Mouse (Mus musculus) retina, adult 2 months (tissue): Measurements from ENCODE around the gene Fut1.

Source experiments
- DNase-seq: peaks from one replicate; pipeline ENCODE4 v3.0.0-alpha.2; 2012; ENCODE audit warnings: low read depth, low spot score

The Fut1 gene

DNA sequence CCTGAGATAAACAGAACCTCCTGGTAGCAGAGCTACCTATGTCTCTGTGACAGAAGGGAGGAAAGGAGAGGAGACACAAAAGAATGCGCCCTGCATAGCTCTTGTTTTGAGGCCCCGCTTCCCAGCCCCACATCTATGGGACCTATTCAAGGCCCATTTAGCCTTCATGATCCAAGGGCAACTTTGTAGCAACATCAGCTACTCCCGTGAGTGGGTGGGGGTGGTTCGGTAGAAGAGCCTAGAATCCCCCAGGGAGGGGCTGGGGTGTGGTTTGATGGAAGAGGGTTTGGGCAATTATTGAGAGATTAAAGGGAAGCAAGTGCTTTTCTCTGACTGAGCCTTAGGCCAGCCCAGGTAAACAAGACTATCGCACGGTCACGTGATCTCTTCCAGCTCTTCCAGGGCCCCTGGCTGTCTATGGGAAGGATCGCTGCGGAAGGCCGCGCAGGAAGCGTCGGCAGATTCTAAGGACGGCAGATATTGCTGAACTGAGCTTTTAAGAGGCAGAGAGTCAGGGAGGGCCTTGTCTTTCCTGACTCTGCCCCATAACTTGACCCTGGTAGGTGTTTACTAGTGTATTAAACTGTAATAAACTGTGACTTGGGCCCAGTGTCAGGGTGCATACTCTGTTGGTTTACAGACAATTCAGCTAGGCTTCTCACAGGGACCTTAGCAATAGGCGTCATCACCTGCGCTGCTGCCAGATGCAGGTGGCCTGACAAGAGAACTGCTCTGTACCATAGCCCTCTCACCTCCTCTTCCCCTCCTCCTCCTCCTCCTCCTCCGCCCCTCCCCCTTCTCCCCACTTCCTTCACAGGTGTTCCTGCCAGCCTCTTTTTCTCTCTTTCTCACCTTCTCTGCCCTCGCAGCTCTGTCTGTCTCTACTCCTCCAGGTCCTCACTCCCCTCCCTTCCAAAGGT, 17.9 kb upstream of the Fut1 start:
- no peak for DNase-seq

DNA sequence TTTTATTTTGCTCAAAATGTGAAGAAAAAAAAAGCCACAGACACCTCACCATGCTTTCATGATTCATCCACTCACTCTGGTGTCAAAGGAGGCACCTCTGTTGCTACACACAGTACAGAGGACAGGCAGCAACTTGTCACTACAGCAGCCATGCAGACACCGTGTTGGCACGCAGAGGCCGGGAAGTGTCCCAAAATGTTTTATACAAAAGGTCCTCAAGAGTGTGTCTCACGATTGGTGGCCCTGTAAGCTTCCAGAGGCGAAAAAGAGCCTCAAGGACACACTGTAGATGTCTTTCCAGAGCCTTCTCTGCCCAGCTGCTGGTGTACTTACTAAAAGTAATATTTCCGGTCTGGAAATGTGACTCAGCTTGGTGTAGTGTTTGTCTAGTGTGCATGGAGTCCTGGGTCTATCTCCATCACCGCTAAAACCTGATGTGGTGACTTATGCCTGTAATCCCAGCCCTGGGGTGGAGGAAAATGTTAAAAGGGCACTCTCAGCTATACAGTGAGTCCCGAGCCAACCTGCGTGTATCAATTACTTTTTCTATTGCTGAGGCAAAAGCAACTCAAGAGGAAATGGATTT, 11.3 kb upstream of the Fut1 start:
- DNase-seq: no peak

DNA sequence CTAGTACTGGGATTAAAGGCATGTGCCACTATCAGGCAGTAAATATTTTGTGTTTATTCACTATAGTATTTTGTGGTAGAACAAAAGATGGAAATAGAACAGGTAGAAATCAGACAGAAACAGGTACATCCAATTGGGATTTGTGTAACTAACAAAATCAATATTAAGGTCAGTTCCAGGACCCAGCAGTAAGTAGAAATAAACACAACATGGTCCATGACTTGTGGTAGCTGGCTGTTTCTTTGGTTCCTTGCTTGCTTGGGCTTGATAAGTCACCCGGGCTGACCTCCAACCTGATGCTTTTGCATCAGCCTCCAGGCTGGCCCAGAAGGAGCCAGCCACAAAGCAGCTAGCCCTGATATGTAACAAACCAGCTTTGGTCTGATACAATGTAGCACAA, 7.6 kb upstream of the Fut1 start:
- no peak for DNase-seq

DNA sequence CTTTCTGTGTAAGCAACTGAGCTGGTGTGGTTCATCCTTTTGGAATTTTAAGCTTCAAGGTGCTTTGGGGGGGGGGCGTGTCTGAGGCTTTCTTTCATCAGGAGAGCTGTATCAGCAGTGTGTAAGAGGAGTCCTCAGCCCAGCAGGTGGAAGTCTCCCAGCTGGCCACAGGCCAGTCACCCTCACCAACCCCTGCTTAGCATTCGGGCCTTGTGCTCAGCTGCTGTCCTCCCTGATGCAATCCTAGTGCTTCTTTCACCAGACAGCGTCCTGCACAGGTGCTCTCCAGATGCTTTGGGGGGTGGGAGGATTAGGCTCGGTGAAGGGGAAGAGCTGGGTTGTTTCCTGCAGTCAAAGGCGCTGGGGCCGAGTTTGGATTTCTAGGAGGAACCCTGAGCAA, 812 bp upstream of the Fut1 start:
- DNase-seq: no peak

DNA sequence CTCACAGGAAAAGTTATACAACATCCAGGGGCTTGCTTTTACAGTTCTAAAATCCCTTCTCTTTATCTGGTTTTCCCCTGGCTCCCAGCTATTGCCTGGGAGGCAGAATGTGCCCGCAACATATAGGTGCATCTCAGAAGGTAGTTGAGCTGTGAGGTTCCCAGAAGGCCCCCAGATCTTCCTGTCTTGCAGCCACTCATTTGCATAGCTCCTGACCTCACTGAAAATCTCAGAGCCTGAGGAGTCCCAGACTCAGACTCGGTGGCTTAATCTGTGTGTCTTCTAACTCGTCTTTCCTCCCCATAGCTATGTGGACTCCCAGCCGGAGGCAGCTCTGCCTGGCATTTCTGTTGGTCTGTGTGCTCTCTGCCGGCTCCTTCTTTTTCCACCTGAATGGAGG, 1.2 kb downstream of the Fut1 start:
- DNase-seq: no peak

DNA sequence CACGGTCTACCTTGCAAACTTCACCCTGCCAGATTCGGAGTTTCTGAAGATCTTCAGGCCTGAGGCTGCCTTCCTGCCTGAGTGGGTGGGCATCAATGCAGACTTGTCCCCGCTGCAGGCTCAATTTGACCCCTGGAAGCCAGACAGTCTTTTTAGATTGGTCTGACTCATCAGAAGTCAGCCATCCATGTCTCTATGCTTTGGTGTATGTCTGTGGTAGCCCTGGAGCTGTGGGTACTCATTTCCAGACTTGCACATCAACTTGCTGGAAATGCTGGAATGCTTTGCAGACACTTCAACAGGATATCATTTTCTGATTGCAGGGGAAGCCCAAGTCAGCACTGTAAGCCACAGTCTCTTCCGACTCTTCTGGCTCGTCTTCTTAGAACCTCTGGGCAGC, 2.5 kb downstream of the Fut1 start:
- no peak for DNase-seq

DNA sequence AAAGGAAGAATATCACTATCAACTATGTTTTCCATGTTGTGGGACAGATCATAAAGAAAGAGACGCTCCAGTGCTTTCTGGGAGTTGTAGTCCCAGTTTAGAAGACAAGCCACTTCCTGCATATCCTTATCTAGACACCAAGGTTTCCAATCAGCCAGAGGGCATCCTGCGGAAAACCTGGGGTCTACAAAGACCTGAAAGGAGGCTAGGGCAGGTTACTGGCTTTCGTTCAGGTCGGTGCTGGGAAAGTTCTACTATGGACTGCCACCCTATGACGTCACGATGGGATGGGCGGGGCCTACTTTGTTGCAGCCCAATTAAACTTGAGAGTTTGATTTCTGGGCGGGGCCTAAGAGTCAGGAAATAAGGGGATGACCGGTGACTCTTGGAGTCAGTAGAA, 4.4 kb downstream of the Fut1 start, which contains the start of gene Izumo1:
Izumo1 (plus strand) TSS at position 369 of the 400 bp plus-strand sequence.
- no peak for DNase-seq

DNA sequence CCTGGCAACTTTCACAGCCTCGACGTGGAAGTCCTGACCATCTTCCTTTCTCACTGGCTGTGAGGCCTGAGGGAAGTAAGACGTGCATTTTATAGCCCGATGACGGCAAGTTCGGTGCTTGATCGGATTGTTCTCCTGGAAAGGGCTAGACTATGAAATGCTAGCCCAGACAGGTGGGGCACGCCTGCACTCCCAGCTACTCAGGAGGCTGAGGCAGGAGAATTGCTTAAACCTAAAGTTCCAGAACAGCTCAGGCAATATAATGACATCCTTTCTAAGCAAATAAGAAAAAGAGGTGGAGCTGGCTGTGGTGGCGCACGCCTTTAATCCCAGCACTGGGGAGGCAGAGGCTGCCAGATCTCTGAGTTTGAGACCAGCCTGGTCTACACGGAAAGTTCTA, 6.4 kb downstream of the Fut1 start:
- no peak for DNase-seq

DNA sequence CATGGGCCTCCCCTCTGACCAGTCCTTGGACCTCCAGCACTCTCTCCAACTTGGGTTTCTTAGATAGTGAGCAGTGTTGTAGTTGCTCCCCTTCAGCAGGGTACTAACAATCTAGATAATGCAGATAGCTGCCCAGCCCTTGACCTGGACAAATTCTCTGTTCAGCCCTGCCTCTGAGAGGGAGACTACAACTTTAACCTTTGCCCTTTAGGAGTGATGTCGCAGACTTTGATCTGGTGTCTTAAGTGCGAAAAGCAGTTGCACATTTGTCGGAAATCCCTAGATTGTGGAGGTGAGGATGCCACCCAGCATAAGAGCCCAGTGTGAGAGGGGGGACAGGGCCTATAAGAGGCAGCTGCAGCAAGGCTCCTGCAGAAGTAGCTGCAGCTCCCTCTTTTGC, 7.6 kb downstream of the Fut1 start:
- no peak for DNase-seq

DNA sequence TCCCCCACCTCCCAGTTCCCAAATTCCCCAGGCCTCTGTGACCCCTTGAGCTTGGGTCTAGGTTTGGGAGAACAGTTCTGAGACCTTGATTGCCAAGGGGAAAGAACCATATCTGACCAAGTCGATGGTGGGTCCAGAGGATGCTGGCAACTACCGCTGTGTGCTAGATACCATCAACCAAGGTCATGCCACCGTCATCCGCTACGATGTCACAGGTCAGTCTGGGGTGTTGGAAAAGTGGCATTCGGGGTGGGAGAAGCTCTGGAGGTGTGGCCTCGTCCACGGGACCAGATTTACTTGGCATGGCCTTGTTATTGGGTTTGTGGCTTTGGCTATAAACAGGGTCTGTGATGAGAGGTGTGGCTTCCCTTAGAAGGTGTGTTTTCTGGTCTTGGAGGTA, 8.4 kb downstream of the Fut1 start:
- DNase-seq: no peak

DNA sequence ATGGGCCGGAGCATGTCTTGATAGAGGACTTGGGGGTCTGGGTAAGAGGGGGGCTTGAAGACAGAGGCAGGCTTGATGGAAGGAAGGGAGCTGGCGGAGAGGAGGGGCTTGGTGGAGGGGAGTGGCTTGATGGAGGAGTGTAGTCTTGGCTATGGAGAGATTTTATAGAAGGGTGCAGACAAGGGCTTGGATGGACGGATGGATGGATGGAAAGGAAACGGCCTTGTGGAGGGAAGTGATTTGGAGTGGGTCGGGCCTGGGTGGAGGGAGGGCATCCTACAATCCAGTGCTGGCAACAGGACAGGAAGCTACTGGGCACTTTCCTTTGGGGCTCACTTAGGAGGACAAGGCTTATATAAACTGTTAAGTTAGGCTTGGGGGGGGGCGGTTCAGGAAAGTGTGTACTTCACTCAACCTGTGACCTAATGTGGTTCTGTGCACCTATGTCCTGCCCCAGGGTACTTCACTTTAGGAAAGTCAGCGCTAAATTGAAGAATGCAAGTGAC, 9.5 kb downstream of the Fut1 start:
- DNase-seq: no peak

DNA sequence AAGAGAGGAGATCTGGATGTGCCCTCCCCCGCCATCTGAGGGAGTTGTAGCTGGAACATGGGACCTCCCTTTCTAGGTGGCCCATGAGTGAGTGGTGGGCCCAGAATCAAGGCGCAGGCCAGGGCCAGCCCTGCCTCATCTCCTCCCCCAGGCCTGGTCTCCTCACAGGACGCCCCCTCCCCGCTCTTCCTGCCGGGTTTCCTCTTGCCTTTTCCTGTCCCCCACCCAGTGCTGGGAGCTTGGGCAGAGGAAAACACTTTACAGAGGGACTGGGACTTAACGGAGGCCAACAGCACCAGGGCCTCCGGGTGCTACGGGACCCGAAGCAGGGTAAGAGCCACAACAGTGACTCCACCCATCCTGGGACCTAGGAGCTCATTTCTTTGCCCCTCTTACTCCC, 10.2 kb downstream of the Fut1 start, which contains the start of gene Rasip1:
Rasip1 (plus strand) TSS at position 228 of the 400 bp plus-strand sequence.
- DNase-seq: no peak

DNA sequence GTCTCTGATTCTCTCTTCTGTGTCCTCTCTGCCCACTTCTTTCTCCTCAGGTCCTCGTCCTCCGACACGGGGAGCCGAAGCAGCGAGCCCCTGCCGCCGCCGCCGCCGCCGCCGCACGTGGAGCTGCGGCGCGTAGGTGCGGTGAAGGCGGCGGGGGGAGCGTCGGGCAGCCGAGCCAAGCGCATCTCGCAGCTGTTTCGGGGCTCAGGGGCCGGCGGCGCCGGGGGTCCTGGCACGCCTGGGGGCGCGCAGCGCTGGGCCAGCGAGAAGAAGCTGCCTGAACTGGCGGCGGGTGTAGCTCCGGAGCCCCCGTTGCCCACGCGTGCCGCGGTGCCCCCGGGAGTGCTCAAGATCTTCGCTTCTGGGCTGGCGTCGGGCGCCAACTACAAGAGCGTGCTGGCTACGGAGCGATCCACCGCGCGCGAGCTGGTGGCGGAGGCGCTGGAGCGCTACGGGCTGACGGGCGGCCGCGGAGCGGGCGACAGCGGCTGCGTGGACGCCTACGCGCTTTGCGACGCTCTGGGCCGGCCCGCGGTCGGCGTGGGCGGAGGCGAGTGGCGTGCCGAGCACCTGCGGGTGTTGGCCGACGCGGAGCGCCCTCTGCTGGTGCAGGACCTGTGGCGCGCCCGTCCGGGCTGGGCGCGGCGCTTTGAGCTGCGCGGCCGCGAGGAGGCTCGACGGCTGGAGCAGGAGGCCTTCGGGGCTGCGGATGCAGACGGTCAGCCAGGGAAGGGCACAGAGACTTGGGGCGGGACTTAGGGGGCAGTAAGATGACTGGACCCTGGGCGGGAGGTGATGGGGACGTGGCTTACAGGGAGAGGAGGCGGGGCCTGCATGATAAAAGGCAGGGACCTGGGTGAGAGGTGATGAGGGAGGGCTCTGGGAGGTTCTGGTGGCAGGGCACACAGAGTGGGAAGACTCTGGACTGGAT, 11.5 kb downstream of the Fut1 start:
- DNase-seq: peak; percentile 77

DNA sequence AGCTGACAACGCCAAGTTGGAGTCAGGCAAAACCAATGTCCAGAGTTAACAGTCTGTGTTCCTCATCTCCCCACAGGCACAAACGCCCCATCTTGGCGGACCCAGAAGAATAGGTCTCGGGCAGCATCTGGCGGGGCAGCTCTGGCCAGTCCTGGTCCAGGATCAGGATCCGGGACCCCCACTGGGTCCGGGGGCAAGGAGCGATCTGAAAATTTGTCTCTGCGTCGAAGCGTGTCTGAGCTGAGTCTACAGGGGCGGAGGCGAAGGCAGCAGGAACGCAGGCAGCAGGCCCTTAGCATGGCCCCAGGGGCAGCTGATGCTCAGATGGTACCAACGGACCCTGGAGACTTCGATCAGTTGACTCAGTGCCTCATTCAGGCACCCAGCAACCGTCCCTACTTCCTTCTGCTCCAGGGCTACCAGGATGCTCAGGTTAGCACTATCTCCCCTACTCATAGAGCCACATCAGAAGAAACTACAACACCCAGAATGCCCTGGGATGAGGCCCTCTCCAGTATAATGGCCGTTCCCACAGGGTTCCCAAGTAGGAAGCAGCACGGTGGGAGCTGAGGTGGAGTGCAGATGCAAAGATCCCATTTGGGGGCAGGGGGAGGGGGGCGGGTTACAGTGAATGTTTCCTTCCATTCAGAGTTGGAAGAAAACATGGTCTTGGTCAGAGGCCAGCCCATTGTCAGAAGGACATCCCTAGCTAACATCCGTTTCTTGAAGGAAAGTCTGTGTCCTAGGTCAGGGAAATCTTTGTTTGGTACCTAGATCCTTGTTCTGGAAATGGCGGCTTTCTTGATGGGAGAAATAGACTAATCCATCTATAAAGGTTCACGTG, 13.2 kb downstream of the Fut1 start:
- DNase-seq: no peak

DNA sequence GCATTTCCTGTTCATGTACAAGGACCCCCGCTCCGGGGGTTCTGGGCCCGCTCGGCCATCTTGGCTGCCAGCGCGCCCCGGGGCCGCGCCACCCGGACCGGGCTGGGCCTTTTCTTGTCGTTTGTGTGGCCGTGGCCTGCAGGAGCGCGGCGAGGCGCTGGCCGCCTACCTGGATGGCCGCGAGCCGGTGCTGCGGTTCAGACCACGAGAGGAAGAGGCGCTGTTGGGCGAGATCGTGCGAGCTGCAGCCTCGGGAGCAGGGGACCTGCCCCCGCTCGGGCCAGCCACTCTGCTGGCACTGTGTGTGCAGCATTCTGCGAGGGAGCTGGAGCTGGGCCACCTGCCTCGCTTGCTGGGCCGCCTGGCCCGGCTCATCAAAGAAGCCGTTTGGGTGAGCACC, 15.4 kb downstream of the Fut1 start:
- no peak for DNase-seq

DNA sequence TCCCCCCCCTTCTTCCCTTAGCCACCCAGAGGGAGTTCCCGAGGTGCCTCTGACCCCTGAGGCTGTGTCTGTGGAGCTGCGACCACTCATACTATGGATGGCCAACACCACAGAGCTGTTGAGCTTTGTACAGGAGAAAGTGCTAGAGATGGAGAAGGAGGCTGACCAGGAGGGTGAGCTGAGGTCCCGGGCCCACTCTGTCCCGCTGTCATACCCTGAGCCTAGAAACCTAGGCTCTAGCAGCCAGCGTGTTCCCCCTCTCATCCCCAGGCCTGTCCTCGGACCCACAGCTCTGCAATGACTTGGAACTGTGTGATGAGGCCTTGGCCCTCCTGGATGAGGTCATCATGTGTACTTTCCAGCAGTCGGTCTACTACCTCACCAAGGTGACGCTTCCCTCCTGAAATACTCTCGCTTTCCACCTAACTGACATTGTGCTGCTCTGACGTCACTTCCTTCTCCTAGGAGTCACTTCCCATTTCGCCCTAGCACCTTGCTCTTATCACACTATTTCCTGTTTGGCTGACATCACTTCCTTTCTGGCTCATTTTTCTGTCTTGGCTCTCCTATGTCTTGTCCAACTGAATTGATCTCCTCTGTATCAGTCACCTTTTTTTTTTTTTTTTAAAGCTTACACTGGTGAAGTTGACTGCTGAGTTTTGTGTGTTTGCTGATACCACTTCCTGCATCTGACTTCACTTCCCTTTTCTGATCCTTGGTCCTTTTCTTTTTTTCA, 18.0 kb downstream of the Fut1 start:
- DNase-seq: no peak

DNA sequence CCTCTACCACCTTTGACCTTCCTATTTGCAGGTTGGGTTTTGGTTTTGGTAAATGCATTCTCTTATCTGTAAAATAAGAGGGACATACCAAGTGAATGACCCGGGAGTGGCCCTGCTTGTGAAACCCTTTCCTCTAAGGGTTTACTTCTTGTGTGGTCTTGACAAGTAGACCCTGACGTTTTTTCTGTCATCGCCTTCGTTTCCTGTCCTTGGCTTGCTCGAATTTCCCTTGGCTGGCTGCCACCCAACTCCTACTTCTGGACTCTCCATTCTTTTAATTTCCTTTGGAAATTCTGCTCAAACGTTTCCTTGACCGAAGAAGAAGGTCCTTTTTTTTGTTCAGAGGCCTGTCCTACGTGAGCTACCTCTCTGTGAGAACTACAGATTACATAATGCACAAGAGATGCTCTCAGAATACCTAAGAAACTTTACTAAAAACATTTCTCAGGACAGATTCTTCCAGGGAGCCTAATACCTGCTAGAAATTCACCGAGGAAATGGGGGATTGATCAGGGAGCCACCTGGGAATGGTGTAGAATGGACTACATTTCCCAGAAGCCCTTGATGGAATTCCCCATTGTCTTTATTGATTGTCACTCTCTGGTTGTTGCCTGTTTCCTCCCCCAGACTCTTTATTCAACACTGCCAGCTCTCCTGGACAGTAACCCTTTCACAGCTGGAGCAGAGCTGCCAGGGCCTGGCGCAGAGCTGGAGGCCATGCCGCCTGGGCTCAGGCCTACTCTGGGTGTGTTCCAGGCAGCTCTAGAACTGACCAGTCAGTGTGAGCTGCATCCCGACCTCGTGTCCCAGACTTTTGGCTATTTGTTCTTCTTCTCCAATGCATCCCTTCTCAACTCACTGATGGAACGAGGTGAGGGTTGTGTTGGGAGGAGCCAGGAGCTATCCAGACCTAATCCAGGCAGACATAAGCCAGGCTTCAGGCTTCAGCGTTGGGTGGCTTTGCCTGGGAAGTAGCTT, 18.9 kb downstream of the Fut1 start:
- no peak for DNase-seq

DNA sequence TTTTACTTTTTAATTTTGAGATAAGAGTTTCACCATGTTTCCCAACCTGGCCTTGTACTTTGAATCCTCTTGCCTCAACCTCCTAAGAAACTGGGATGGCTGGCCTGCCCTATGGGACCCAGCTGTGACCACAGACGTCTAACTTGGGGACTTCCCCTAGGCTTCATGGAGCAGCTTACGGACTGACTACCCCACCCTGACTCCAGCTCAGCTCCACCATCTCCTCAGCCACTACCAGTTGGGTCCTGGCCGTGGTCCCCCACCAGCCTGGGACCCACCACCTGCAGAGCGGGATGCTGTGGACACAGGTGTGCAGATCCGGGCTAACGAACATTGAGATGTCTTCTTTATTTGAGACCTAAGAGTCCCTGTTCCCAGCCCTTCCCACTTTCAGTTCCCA, 20.6 kb downstream of the Fut1 start:
- DNase-seq: no peak
